Mouse (Mus musculus): ENCODE data around the gene D8Ertd738e.

DNA sequence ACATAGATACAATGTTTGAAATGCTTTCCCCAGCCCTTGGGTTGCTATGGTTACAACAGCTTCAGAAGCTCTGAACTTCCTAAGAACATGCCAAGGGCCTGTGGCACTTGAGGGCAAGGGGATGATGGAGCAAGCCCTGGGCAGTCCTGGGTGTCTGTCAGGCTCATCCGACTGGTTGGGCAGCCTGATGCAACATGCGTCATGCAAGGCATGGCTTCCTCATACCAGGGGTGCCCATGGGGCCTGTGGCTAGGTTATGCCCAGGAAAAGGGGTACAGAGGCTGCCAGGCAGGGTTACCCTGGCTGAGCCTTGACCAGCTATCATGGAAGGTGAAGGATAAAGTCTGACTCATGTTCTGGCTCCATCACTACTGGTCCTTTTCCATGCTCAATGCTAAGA lies 16.5 kb downstream of the D8Ertd738e start:
- TF ChIP-seq CTCF (IDR thresholded peaks at IDR 0.05; ENCODE audit: insufficient read depth, low read depth, low read length), result no peak
- no peak for TF ChIP-seq POLR2A (IDR thresholded peaks at IDR 0.05; ENCODE audit: insufficient read depth, low read depth, low read length)
